Mouse (Mus musculus) olfactory bulb, adult 2 months (tissue): ENCODE data around the gene Apbb2.

Experiments
- CTCF ChIP-seq: fragments of 200-500 bp; IDR thresholded peaks from 2 replicates; pipeline ENCODE4 v1.5.1; 2012; ENCODE audit warnings: low read depth, mild to moderate bottlenecking, low read length, moderate library complexity; ENCODE audit not compliant: insufficient read depth
- POLR2A ChIP-seq: fragments of 200-500 bp; IDR thresholded peaks from 2 replicates; pipeline ENCODE4 v1.6.1; 2012; ENCODE audit warnings: mild to moderate bottlenecking, low read depth, low read length, moderate library complexity; ENCODE audit not compliant: insufficient read depth

DNA sequence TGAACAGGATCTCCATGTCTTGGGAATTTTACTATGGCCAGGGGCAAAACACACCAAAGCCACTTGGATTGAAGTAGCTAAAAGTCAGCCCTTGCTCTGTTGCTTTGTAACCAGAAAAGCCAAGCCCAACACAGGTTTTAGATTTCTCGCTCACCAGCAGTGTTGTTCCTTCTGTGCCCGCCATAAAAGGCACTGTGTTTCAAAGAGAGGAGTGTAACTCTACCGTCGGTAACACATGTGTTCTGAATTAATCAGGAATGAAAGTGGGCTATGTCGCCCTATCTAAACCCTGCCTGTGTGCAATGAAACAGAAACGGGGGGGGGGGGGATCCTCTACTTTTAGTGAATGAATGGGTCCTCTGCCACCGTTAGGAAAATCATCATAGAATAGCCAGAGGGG is 90.0 kb downstream of the Apbb2 start:
- TF ChIP-seq POLR2A: no peak
- no peak for TF ChIP-seq CTCF
